Mouse (Mus musculus) CD4-positive helper T cell, adult 2 months (primary cell): ENCODE measurements around the gene Stn1.

Experiments
- DNase-seq: peaks from one replicate; pipeline ENCODE4 v3.0.0-alpha.2; 2012; ENCODE audit warnings: low read depth, missing footprints, low spot score

Gene Stn1

DNA sequence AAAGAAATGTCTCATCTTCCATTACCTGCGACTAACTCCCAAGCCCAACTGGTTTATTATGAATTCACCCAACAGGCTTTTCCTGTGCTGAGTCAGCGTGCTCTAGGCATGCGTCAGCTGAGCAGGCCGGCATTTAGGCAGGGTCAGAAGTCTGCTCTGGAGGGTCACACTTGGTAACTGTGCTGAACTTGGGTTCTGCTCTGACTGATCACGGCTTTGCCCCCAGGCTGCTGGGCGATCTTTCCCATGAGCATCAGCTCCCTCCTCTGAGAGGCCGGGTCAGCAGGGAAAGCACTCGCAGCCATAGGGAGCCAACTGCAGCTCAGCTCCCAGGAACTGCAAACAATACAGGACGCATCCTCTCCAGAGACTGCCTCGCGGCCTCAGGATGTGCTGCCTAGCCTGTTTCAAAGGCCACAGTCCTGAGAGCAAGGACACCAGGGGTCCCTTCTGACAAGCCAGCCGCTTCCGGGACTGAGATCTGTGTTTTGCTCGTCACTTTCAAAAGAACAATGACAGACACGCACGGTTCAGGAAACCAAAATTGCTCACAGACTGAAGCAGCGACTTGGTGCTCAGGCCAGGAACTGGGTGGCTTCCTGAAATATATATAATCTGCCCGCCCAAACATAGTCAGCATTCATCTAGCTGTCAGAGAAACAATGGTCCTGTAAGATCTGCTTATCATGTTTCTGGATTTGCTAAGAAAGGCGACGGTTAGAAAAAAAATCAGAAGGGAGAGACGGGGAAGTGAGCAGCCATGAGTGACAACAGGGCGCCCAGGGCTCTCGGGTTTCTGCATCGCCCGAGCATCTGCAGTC, 26.6 kb downstream of the Stn1 start:
- peak; percentile 83 for DNase-seq

DNA sequence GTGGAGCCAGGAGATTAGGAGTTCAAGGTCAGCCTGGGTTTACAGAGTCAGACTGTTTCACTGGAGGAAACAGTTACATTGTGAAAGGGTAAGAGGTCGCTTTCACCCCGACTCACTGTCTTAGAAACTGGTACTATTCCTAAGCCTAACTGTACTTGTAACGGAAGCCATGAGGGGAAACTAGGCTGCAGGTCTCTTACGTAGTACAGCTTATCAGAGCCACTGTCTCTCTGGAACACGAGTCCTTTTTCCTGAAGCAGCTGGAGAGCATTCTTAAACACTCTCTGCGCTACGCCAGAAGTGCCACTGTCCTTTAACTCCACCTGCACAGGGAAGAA, 27.2 kb downstream of the Stn1 start:
- no peak for DNase-seq

DNA sequence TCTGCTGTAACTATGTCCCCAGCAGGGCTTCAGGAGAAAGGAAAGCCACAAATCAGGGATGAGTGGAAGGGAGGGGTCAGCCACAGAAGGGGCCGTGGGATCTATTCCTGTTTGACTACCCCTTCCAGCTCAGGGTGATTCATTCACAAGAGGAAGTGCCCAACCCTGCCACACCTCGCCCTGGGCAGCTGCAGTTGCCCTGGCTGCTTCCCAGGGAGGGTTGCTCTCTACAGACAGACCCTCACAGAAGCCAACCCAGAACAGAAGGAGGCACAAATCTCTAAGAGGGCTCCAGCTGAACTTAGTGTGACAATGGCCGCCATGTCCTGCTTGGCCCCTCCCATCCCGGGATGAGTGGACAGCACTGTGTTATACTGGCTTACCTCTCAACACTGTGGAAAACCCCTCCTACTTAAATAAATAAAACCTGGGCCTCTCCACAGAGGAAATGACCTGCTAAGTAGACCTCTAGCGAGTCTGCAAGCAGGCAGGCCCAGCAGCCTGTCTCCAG, 28.5 kb downstream of the Stn1 start:
- DNase-seq, result no peak

DNA sequence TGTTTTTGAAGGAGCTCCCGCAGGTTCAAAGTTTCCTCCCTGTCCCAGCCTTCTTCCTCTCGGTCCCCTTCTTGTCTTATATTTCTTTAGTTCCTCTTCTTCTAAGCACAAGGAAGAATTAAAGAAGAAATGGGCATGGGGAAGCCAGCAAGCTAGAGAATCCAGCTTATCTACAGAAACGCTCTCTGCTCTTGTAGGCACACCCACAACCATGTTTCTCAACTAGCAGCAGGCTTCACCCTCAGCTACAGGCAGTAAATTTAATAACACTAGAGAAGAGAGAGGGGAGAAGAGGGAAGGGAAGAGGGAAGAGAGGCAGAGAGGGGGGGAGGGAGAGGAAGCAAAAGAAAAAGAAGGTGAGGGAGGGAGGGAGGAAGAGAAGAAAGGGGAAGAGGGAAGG, 29.1 kb downstream of the Stn1 start:
- DNase-seq, result no peak

DNA sequence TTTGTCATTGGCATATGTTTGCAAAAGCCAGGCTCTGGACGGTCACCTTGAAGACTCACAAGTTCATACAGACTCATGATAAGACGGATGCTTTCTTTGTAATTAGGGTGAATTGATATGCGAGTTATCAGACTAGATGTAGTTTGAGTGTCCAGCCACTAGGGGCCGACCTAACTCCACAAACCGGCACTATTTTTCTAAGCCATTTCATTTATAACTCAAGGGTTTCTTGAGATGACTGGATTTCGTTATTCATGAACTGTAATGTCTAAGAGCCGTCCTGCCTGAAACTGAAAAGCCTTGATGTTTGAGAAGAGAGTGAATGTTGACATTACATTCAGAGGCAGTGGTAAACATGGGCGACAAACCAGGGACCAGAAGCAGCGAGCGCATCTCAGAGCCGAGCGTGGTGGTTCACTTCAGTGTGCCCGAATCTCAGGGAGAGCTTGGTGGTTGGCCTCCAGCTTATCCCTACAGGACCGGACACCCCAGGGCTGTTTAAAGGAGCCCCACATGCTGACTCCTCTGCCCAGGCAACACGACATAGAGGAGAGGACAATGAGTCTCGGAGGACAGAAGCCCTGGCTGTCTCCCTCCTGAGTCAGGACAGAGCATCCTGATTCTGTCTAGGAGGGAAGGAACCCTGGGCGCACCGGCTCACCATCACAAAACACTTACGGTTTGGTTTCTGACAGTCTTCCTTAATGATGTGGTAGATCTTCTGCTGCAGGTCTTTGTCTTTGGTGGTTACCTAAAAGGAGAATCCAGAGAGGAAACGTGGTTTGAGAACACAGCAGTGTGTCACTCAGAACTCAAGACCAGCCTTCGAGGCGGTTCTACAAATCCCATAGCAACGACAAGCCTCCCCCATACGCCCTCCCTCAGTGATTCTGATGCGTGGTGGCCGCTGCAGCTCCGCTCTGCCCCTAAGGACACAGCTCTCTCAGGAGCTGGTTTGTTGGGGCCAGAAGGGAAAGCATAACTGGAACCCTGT, 29.9 kb downstream of the Stn1 start:
- DNase-seq, result peak; percentile 80

DNA sequence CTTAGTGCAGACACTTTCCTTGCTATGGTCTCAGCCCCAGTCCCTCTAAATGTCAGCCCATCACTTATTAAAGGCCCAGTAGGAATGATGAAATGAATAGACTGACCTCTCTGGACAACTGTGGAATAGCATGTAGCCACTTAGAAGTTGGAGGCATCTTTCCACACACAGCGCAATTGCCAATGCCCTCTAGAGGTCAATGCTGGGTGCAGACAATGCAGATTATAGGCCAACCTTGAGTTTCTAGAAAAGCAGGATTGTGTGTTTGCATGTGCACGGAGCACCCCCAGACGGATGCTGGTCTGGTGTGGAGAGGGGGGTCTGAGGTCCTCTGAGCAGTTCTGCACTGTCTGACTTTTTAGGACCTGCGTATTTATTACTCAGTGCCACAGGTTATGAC, 33.7 kb downstream of the Stn1 start:
- peak; percentile 53 for DNase-seq

DNA sequence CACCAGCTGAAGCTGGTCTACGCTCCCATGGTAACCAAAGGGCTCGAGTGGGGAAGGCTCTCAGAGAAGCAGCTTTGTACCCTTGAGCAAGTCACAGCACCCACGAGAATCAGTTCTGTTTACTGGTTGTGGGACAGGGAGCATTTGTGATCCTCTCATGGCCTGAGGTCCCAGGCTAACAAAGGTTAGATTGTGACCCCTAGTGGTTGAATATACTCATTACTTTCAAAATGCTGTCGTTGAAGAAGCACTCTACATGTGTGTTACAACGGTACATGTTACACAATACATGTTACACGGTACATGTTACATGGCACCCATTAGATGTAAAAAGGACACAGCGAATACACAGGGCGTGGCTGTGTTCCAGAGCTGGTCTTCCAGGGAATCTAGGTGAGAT, 34.7 kb downstream of the Stn1 start:
- DNase-seq, result peak; percentile 57

DNA sequence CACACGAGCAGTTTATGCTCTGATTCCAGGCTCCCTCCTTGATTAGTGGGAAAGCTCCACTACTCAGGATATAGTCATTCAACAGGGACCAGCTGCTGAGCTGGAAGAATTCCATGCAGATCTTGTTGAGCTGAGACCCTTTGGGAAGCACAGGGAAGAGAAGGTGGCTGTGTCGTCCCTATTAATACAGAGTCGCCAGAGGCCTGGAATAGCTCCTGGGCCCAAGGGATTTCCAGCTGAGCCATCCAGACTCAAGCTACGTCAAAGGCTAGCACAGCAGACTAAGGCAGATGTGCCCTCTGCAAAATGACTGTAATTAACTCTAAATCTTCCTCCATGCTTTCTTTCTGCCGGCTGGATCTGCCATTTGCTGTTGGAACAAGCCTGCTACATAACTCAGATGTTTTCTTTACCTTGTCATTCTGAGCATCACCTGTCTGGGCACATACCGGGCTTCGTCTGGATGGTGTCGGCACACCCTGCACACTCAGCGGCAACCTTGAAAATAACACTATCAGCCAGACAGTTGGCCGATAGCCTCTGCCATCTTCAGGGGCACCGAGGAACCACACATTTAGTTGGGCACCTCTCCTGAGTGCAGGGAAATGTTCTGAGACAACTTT, 36.8 kb downstream of the Stn1 start:
- no peak for DNase-seq

DNA sequence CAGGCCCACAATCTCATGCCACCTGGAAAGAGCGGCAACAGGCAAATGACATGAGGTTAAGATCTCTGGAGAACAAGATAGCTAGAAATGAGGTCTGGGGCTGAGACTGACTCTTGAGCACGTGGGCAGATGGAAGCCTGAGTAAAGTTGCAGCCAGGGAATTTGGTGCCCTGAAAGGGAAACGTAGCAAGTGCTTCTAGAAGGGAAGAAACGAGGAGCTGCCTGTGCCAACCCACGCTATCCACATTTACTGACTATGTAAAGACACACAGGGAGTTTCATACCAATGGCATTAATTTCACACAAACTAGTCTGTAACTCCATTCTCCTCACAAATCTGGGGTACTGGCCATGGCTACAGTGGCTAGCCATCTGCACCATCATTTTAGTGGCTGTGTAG, 37.5 kb downstream of the Stn1 start:
- DNase-seq, result no peak

DNA sequence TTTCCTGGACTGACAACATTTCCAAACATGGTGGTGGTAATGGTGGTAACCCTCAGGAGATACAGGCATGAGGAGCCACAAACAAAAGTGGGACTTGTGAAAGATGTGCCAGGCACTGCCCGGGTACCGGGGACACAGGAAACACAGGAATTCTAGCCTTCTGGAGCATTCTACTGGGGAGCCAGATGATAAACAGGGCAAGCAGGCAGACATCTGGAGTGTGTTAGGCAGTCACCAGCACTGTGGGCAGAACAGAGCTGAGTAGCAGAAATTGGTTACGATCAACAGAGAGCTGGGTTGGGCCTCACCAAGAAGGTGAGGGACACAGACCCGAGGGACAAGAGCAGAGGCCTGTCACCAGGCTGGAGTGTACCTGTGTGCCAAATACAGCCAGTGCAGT, 38.4 kb downstream of the Stn1 start:
- DNase-seq, result no peak

DNA sequence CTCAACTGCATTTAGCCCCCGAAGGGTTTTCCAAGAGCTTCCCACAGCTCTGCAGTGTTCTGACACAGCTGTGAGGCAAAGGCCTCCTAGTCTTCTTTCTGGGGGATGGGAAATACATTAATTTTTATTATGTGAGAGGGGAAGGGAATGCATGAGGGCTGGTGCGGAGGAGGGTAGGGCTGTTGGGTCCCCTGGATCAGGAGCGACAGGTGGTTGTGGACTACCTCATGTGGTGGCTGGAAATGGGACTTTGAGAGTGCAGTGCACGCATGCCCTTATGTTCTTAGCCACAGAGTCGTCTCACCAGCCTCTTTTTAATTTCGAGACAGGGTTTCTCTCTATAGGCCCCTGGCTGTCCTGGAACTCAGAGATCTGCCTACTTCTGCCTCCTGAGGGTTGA, 39.6 kb downstream of the Stn1 start:
- no peak for DNase-seq

DNA sequence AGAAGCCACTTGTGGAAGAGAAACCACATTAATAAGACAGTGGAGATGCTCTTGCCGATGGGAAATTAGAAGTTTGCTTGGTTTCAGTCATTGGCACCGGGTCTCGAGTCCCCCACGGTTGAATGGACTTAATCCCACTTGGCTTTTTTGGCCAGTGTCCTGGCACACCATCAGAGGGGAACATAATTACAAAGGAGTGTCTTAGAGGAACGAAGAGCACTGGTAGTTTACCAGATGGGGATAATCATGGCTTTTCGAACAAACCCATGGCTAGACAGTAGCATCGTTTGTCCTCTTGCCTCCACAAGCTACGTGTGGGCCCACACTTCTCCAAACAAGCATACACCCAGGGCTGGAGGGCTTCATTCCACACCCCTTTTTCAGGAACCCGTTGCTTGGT, 40.0 kb downstream of the Stn1 start:
- DNase-seq, result no peak

DNA sequence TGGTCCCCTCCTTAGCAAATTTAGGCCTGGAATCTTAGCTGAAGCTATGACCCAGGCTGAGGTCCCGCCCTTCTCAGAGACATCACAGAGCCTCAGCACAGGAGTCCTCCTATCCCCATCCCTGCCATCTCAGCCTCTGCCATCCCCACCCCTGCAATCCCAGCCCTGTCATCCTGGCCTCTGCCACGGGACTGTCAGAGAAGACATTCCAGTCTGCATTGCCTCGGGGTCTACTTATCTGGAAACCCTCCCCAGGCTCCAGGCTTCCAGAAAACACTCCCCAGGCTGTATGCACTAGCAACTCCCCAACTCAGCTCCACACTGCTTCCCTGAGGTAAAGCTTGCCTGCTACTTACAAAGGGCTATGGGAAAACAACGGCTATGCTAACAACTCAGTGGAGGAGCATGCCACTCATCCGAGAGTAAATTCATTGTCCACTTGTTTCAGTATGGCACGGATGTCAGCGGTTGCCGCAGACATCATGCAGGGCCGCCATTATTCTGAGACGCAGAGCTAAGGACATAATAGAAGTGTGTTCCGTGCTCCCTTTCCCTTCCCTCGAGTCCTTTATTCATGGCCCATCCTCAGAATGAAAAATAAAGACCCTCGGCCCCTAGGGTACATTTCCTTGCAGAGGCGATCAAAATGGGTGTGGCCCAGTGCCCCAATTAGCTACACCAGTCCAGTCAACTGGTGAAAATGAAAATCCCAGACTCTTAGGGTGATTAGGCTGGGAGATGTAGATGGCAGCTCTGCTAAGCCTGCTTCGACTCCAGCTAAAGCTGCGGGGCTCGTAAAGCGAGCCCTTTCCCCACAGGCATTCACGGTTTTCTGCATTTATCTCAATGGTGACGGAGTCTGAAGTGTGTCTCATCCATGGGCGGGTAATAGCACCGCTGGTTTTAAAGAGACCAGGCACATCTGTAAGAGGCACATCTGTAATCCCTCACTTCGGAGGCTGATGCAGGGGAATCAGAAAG, 44.0 kb downstream of the Stn1 start:
- no peak for DNase-seq

DNA sequence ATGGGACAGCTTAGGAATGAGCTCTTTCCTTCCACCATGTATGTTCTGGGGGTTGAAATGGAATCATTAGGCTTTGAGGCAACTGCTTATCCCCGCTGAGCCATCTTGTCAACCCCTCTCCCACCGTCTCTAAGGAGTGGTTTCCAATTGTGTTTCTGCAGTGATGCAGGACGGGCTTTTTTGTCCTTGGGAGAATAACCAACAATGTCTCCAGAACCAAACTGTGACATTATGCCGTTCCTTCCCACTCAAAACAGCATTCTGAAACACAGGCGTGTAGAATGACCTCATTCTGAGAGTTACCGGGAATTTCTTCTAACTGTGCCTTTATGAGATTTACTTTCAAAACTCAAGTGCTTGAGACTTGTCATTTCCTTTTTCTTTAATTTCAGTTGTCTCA, 44.9 kb downstream of the Stn1 start:
- no peak for DNase-seq

DNA sequence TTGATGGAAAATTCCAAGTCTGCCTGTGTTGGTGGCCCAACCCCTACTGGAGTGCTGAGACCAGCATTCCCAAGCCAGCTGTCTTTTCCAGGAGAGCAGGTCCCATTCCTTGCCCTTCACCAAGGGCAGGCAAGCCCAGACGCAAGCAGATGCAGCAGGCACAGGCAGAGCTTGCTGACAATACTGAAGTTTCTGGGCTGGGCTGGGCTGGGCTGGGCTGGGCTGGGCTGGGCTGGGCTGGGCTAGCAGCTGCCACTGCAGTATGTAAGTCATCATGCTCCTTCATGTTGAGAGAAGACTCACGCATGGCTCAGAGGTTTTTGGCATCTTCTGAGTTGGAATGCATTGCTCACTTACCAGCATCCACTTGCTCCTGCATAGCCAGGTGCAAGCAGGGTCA, 45.5 kb downstream of the Stn1 start:
- no peak for DNase-seq

DNA sequence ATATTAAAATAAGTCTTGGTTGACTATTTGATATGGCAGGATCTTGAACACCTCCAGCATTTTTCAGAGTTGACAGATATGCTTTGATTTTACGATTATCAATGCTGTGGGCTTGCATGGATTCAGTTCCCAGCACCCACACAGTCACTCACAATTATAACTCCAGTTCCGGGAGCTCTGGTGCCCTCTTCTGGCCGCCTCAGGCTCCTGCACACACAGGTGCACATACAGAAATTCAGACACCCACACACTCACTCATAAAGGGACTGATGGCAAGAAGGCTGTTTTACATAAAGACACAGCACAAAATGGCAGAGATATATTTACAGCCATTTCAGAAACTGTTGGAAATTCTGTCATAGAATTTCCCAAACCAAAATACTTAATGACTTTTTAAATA, 48.1 kb downstream of the Stn1 start:
- DNase-seq, result no peak

DNA sequence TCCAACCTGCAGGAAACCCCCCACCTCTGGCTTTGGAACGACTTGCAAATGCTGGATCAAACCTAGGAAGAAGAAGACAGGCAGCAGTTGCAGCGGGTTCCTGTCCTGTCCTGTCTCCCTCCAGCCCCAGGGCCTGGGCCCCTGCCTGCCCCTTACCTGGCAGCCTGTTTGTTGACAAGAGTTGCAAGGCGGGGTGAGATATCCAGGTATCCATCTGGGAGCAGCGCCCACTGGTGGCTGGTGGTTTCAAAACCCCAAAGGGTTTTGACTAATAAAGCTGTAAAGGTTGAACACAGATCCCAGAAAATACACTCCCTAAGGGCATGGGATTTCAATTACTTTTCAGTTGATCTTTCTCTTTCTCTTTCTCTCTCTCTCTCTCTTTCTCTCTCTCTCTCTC, 49.1 kb downstream of the Stn1 start:
- peak; percentile 36 for DNase-seq

DNA sequence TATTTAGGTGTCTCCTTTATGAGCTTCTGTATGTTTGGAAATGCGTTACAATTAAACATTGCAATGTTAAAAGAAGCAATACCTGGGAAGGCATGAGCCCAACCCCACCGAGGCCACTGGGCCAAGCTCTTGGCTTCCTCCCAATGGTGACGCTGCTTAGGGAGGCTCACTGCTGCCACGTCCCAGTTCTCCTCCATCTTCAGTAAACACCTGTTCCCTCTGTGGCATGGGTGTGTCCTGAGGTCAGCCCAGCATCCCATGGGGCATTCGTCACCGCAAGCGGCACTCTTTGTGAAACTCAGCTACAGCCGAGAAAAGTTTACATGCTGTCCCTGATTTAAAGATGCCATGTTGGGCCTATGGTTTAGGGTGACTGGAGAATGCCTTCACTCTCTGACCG, 49.7 kb downstream of the Stn1 start:
- no peak for DNase-seq

DNA sequence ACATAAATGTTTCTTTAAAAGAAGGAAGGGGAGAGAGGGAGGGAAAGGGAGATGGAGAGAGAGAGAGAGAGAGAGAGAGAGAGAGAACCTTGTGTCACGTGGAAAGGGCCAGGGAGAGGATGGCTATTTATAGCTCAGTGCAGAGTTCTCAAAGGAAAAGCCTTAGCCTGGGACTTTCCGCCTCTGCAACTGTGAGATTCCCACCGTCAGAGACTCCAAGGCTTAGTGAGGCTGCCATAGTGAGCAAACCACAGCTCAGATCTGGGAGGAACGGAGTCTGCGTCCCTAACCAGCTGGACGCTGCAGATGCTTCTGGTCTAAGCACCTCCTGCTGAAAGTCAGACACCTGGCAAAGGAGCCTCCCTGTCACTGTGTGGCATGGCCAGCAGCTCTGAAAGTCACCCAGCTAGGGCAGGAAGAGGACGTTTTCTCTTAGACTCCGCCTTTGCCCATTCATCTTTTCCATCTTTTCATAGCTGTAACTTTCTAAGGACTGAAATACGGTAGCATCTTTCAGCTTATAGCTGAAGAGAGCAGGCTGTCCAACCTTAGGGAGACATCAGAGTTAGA, 51.2 kb downstream of the Stn1 start:
- no peak for DNase-seq

DNA sequence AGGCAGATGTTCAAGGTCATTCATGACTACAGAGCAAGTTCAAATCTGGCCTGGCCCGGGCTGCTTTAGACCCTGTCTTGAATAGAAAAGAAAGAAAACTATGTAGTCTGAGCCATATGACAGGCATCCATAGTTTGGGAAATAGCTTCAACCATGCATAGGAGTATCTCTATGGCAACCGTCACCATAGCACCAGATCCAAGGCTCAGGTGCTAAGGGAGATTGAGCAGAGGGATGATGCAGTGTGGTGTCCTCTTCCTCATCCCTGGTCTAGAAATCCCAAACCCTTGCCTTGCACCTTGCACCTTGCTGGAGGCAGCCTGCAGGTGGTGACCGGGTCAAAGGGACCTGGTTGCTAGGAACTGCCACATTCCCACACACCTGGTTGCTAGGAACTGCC, 53.2 kb downstream of the Stn1 start:
- no peak for DNase-seq

DNA sequence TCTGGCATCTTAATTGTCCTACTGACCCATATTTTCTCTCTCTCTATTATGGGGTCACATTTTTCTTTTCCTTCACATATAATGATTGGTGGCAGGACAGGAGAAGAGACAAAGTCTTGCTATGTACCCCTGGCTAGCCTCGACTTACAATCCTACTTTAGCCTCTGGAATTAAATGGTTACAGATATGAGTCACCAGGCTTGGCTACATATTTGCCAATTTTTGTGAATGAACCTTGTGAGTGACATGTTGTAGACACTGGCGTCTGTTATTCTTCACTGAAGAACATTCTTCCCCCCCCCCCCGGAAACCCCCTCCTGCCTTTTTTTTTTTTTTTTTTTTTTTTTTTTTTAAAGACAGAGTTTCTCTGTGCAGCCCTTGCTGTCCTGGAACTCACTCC, 54.0 kb downstream of the Stn1 start:
- DNase-seq, result no peak
